Mouse (Mus musculus): ENCODE measurements around the gene Obsl1. TPM values are rescaled to one million over a fixed set of nuclear protein-coding genes. Genes with fewer than 3 reads are reported as not detected.

The Obsl1 gene
- total and polyA plus RNA-seq, 2 experiments from 2014 or later, result 24.2 to 45.9 TPM

DNA sequence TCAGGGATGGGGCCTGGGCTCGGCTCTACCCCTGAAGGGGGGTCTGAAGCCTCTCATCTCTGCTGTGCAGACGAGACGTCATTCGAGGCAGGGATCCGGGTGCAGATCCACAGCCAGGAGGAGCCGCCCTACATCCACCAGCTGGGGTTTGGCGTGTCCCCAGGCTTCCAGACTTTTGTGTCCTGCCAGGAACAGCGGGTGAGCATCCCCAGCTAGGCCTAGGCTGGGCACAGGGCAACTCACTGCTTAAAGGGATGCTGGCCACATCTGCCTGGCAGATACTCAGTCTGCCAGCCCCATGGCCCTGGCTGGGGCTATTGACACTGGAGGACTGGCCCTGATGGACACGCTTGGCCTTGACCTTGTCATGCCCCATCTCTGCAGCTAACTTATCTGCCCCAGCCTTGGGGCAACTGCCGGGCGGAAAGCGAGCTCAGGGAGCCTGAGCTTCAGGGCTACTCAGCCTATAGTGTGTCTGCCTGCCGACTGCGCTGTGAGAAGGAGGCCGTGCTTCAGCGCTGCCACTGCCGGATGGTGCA, 36.9 kb downstream of the Obsl1 start:
- Histone ChIP-seq H3K27me3 (ENCODE audit: insufficient read depth, low read length) (peaks cover 6% of the 10 kb centered on the region), H3K4me3 (ENCODE audit: low read depth, low read length) (no peak overlapping the region), H3K27ac (ENCODE audit: low read depth, low read length) (no peak overlapping the region), H3K4me1 (ENCODE audit: insufficient read depth, low read length) (no peaks in the 10 kb centered on the region), H3K36me3 (ENCODE audit: insufficient read depth, low read length) (peaks cover 24% of the 10 kb centered on the region), H3K9ac (replicated peaks; ENCODE audit: low read length, poor library complexity, severe bottlenecking) (no peak overlapping the region), H3K4me2 (ENCODE audit: low read depth, low read length, poor library complexity, severe bottlenecking) (no peak overlapping the region), H3K9me3 (ENCODE audit: low read length) (no peaks in the 10 kb centered on the region)
- ATAC-seq (ENCODE audit: low FRiP score) (no peak), DNase-seq (ENCODE audit: low spot score) (no peak)
- no peak; the same call in 1 of the 2 replicates for TF ChIP-seq CTCF (IDR thresholded peaks at IDR 0.05)
- WGBS, result 78% methylated on average over 17 of the region's 17 CpGs

DNA sequence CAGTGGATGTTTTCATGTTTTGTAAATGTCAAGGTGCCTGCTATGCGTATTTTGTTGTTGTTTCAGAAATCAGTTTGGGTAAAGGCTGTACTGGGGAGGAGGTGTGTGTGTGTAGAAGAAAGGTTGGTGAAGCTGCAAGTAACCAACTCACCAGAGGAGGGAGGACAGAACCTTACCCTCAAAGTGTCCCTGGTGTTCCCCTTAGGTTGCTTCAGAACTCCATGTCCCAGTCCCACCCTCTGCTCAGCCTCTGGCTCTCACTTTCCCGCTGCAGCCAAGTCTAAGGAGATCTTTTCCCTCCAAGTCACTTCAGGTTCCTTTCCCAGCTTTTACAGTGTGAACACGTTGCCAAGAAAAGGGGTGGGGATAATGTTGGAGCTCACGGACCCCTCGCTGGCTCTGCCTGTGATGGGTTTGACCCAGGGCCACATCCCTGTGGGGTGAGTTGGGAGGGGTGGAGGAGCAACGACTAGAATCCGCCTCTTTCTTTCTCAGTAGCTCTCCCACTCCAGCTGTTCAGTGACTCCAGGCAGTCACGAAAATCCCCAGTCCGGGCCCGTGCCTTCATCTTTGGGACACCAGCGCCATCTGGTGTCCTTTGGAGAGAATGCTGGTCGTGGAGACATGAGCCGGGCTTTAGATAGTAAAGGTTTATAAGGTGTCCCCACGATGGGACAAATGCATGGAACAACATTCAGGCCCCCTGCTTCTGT, 38.9 kb downstream of the Obsl1 start:
- peak; percentile 84 for DNase-seq (ENCODE audit: low spot score)
- H3K4me2 ChIP-seq (ENCODE audit: low read depth, low read length, poor library complexity, severe bottlenecking), result 0 out of 2 replicates have a peak overlapping the region, but pooled peaks have one; percentile 26
- peak; percentile 95 for TF ChIP-seq CTCF (IDR thresholded peaks at IDR 0.05)
- 7% methylated on average over 14 of the region's 14 CpGs for WGBS
- H3K27ac ChIP-seq (ENCODE audit: low read depth, low read length), result no peak overlapping the region
- no peak overlapping the region for H3K9ac ChIP-seq (replicated peaks; ENCODE audit: low read length, poor library complexity, severe bottlenecking)
- H3K9me3 ChIP-seq (ENCODE audit: low read length), result no peaks in the 10 kb centered on the region
- H3K4me1 ChIP-seq (ENCODE audit: insufficient read depth, low read length), result no peaks in the 10 kb centered on the region
- H3K4me3 ChIP-seq (ENCODE audit: low read depth, low read length), result no peak overlapping the region
- peaks cover 6% of the 10 kb centered on the region for H3K27me3 ChIP-seq (ENCODE audit: insufficient read depth, low read length)
- H3K36me3 ChIP-seq (ENCODE audit: insufficient read depth, low read length), result peaks cover 9% of the 10 kb centered on the region
- peak; percentile 69; the same call in 1 of the 2 replicates for ATAC-seq (ENCODE audit: low FRiP score)

DNA sequence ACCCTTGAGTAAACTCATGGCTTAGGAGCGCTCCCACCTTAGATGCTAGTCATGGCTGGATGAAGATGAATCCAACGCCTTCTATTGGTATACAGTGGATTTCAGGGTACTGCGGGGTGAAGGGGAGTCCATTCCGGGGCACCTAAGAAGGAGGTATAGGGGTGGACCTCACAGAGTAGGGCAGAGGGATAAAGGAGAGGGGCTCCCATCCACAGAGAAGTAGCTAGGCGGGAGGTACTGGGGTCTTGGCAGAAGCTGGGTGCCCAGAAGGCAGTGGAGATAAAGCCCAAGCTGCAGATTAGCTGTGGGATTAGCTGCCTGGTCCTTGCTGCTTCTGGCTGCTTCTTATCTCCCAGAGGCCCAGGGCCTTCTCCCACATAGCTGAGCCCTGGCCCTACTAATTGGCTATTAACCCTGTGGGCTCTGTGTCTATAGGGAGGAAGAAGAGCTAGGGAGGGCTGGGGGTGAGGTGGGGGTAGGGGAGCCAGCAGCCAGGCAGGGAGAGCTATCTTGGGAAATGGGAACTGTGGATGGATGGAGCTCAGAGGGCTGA, 42.5 kb downstream of the Obsl1 start:
- TF ChIP-seq CTCF (IDR thresholded peaks at IDR 0.05), result no peak
- Histone ChIP-seq H3K27ac (ENCODE audit: low read depth, low read length) (peak overlapping the region; percentile 38; the same call in 1 of the 2 replicates), H3K9me3 (ENCODE audit: low read length) (no peaks in the 10 kb centered on the region), H3K4me1 (ENCODE audit: insufficient read depth, low read length) (peaks cover 6% of the 10 kb centered on the region; the same call in 1 of the 2 replicates), H3K27me3 (ENCODE audit: insufficient read depth, low read length) (peaks cover 6% of the 10 kb centered on the region), H3K36me3 (ENCODE audit: insufficient read depth, low read length) (no peaks in the 10 kb centered on the region), H3K4me2 (ENCODE audit: low read depth, low read length, poor library complexity, severe bottlenecking) (no peak overlapping the region), H3K9ac (replicated peaks; ENCODE audit: low read length, poor library complexity, severe bottlenecking) (peak overlapping the region; percentile 29; the same call in 1 of the 2 replicates), H3K4me3 (ENCODE audit: low read depth, low read length) (no peak overlapping the region)
- ATAC-seq (ENCODE audit: low FRiP score), result peak; percentile 53
- no peak for DNase-seq (ENCODE audit: low spot score)
- 54% methylated on average over 5 of the region's 5 CpGs for WGBS

DNA sequence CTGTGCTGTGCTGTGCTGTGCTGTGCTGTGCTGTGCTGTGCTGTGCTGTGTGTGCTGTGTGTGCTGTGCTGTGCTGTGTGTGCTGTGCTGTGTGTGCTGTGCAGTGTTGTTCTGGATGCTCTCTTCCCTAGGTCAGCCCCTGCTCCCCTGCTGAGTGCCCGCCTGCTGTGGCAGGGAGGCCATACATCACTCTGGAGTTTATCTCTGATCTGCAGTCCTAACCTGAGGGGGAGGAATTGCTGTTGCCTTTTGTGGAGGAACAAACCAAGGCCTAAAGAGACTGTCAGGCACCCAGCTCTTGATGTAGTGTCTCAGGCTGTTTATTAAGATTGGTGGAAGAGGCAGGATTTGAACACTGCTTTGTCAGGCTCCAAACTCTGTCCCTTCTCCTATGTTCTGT, 43.6 kb downstream of the Obsl1 start:
- H3K4me2 ChIP-seq (ENCODE audit: low read depth, low read length, poor library complexity, severe bottlenecking), result no peak overlapping the region
- no peaks in the 10 kb centered on the region for H3K36me3 ChIP-seq (ENCODE audit: insufficient read depth, low read length)
- no peak overlapping the region for H3K4me3 ChIP-seq (ENCODE audit: low read depth, low read length)
- DNase-seq (ENCODE audit: low spot score) (no peak), ATAC-seq (ENCODE audit: low FRiP score) (no peak)
- H3K9me3 ChIP-seq (ENCODE audit: low read length), result no peaks in the 10 kb centered on the region
- H3K27ac ChIP-seq (ENCODE audit: low read depth, low read length), result no peak overlapping the region
- H3K4me1 ChIP-seq (ENCODE audit: insufficient read depth, low read length), result peaks cover 10% of the 10 kb centered on the region
- no peak overlapping the region for H3K9ac ChIP-seq (replicated peaks; ENCODE audit: low read length, poor library complexity, severe bottlenecking)
- peaks cover 6% of the 10 kb centered on the region for H3K27me3 ChIP-seq (ENCODE audit: insufficient read depth, low read length)
- TF ChIP-seq CTCF (IDR thresholded peaks at IDR 0.05), result no peak
- whole genome bisulfite sequencing, result 50% methylated on average over 1 of the region's 1 CpGs

DNA sequence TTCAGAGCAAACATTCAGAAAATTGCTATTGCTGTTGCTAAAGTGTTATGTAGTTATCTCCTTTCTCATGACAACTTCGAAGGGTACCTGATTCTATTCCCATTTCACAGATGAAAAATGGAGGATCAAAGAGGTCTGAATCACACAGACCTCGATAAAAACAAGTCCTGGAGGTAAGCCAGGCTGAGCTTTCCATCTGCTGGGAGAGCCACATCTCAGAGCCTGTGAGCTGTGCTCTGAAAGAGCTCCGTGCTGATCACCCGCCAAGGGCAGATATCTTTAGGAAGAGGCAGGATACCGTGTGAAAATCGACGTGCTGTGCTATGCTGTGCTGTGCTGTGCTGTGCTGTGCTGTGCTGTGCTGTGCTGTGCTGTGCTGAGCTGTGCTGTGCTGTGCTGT, 46.0 kb downstream of the Obsl1 start:
- no peak overlapping the region for H3K9ac ChIP-seq (replicated peaks; ENCODE audit: low read length, poor library complexity, severe bottlenecking)
- H3K4me3 ChIP-seq (ENCODE audit: low read depth, low read length), result no peak overlapping the region
- H3K4me1 ChIP-seq (ENCODE audit: insufficient read depth, low read length), result peaks cover 16% of the 10 kb centered on the region
- ATAC-seq (ENCODE audit: low FRiP score), result no peak
- H3K27me3 ChIP-seq (ENCODE audit: insufficient read depth, low read length), result no peaks in the 10 kb centered on the region
- no peak overlapping the region for H3K27ac ChIP-seq (ENCODE audit: low read depth, low read length)
- no peak overlapping the region for H3K4me2 ChIP-seq (ENCODE audit: low read depth, low read length, poor library complexity, severe bottlenecking)
- WGBS, result 56% methylated on average over 7 of the region's 7 CpGs
- H3K36me3 ChIP-seq (ENCODE audit: insufficient read depth, low read length), result no peaks in the 10 kb centered on the region
- no peak for DNase-seq (ENCODE audit: low spot score)
- no peak for TF ChIP-seq CTCF (IDR thresholded peaks at IDR 0.05)
- no peaks in the 10 kb centered on the region for H3K9me3 ChIP-seq (ENCODE audit: low read length)

Data from midbrain, postnatal 0 days (tissue).